ENCODE assay signal across 8 mouse cellular contexts in genomic region chr2:28512798-28513401, GRCm38 (mm10). TPM values are rescaled to one million over a fixed set of nuclear protein-coding genes. Genes with fewer than 3 reads are reported as not detected.
A peak's percentile ranks its signal among the peaks of the same experiment; 100 is the strongest.
DNase-seq lines count a peak whose midpoint lies in the region; ATAC-seq and TF ChIP-seq lines count a peak whose summit lies in the region.

Gene Ralgds, plus strand, starts transcription at chr2:28513125.

- peak within 1 kb of the TSS; percentile 71 for H3K9ac ChIP-seq in ES-Bruce4 (ENCODE audit: low read depth, poor library complexity, severe bottlenecking)
- H3K9ac ChIP-seq in embryonic facial prominence, embryonic 12.5 days = peak within 1 kb of the TSS; percentile 81
- peak within 1 kb of the TSS; percentile 81 for H3K9ac ChIP-seq in lung, embryonic 15.5 days

- peak within 1 kb of the TSS; percentile 90 for H3K4me2 ChIP-seq in embryonic facial prominence, embryonic 12.5 days (replicated peaks)
- H3K4me2 ChIP-seq in lung, embryonic 15.5 days = peak within 1 kb of the TSS; percentile 99

- no peak for ATAC-seq in embryonic facial prominence, embryonic 12.5 days (ENCODE audit: insufficient number of reproducible peaks, insufficient read depth, low FRiP score, low TSS enrichment)
- ATAC-seq in lung, embryonic 15.5 days (ENCODE audit: borderline replicate concordance, extremely low read depth, low FRiP score, low TSS enrichment) = peak; percentile 54
- no peak for ATAC-seq in megakaryocyte-erythroid progenitor cell, adult 5-6 weeks (replicated peaks; ENCODE audit: low FRiP score, low TSS enrichment, poor library complexity, severe bottlenecking)

- H3K27ac ChIP-seq in ES-Bruce4 (ENCODE audit: insufficient read depth, low read length) = peak within 1 kb of the TSS; percentile 46; the same call in 1 of the 2 replicates
- H3K27ac ChIP-seq in embryonic facial prominence, embryonic 12.5 days = peak within 1 kb of the TSS; percentile 54
- peak within 1 kb of the TSS; percentile 79 for H3K27ac ChIP-seq in lung, embryonic 15.5 days

- TF ChIP-seq POLR2A in ES-Bruce4 (IDR thresholded peaks at IDR 0.05; ENCODE audit: insufficient read depth, low read length) = no peak

- H3K27me3 ChIP-seq in ES-Bruce4 (ENCODE audit: control insufficient read depth, insufficient read depth, low read length, poor library complexity, severe bottlenecking) = no peaks in the 10 kb centered on the region
- no peaks in the 10 kb centered on the region for H3K27me3 ChIP-seq in embryonic facial prominence, embryonic 12.5 days
- H3K27me3 ChIP-seq in lung, embryonic 15.5 days = 0 out of 2 replicates have a peak, but pooled peaks cover 5% of the 10 kb centered on the region

- peaks cover 3% of the 10 kb centered on the region for H3K4me1 ChIP-seq in ES-Bruce4 (ENCODE audit: control insufficient read depth, insufficient read depth, low read length)
- peaks cover 17% of the 10 kb centered on the region for H3K4me1 ChIP-seq in embryonic facial prominence, embryonic 12.5 days
- peaks cover 19% of the 10 kb centered on the region for H3K4me1 ChIP-seq in lung, embryonic 15.5 days

- H3K9me3 ChIP-seq in ES-Bruce4 (replicated peaks; ENCODE audit: control insufficient read depth, insufficient read depth, low read length, poor library complexity, severe bottlenecking) = no peaks in the 10 kb centered on the region
- no peaks in the 10 kb centered on the region for H3K9me3 ChIP-seq in embryonic facial prominence, embryonic 12.5 days
- no peaks in the 10 kb centered on the region for H3K9me3 ChIP-seq in lung, embryonic 15.5 days

- H3K4me3 ChIP-seq in ES-Bruce4 (ENCODE audit: low read depth, low read length) = peak within 1 kb of the TSS; percentile 93
- peak within 1 kb of the TSS; percentile 76 for H3K4me3 ChIP-seq in embryonic facial prominence, embryonic 12.5 days
- peak within 1 kb of the TSS; percentile 70 for H3K4me3 ChIP-seq in lung, embryonic 15.5 days

- no peak for DNase-seq in adrenal gland, adult 8-10 months
- DNase-seq in heart, postnatal 25 days (ENCODE audit: low spot score) = no peak
- no peak for DNase-seq in large intestine, adult 2 months (ENCODE audit: low read depth, low spot score)
- peak; percentile 67 for DNase-seq in retina, adult 2 months (ENCODE audit: low read depth, low spot score)

- intact Hi-C loops in heart, postnatal 25 days (cut with DNase I) = no loop called here

- no peak for TF ChIP-seq CTCF in ES-Bruce4 (IDR thresholded peaks at IDR 0.05; ENCODE audit: low read depth, low read length)

- WGBS in embryonic facial prominence, embryonic 12.5 days = under 1% methylated on average over 56 of the region's 71 CpGs
- under 1% methylated on average over 71 of the region's 71 CpGs for WGBS in large intestine, adult 2 months
- under 1% methylated on average over 61 of the region's 71 CpGs for WGBS in lung, embryonic 15.5 days

- TF ChIP-seq EP300 in ES-Bruce4 (IDR thresholded peaks at IDR 0.05; ENCODE audit: insufficient read depth, low read depth, low read length) = no peak

- H3K36me3 ChIP-seq in ES-Bruce4 (ENCODE audit: control insufficient read depth, insufficient read depth, low read length, poor library complexity, severe bottlenecking) = no peaks in the 10 kb centered on the region
- H3K36me3 ChIP-seq in embryonic facial prominence, embryonic 12.5 days = 0 out of 2 replicates have a peak, but pooled peaks cover 2% of the 10 kb centered on the region
- H3K36me3 ChIP-seq in lung, embryonic 15.5 days = no peaks in the 10 kb centered on the region

RNA-seq across cellular contexts. Expression of gene Ralgds, which starts in this region (rescaled TPM):
- polyA plus RNA-seq in ES-Bruce4 (2011; ENCODE audit: insufficient read depth, insufficient read length, low read depth, missing spikeins) = 49.2 and 50.4 TPM in 2 replicates
- total RNA-seq in adrenal gland, adult 8-10 months (2022) = 10 to 100 TPM; 33.3 to 51.0 (median 38.6) TPM
- 64.1 and 66.1 TPM in 2 replicates for polyA plus RNA-seq in embryonic facial prominence, embryonic 12.5 days (2016; fragmentation: Nextera tagmentation; extraction: Ambion mirVana)
- 10 to 100 TPM; 11.9 to 13.8 TPM for total RNA-seq in heart, postnatal 25 days (2021)
- polyA plus RNA-seq in large intestine, adult 2 months (2012; rRNA removed) = 60.9 and 80.2 TPM in 2 replicates
- polyA plus RNA-seq in lung, embryonic 15.5 days (2015; fragmentation: Nextera tagmentation; extraction: Ambion mirVana) = 30.9 and 31.7 TPM in 2 replicates
- total RNA-seq in megakaryocyte-erythroid progenitor cell, adult 5-6 weeks (2014; fragmentation: Nextera tagmentation) = 1.7 and 5.5 TPM in 2 replicates
- total RNA-seq in megakaryocyte-erythroid progenitor cell, adult 5-6 weeks (2017) = 0.56 and 0.88 TPM in 2 replicates
